Mouse (Mus musculus): ENCODE results near the gene Grin2b.
"Not testable (repeated sequence)": the region's sequence is repeated elsewhere in the genome, so short reads cannot be mapped to it uniquely, and the experiment has no call there.

Grin2b gene

DNA sequence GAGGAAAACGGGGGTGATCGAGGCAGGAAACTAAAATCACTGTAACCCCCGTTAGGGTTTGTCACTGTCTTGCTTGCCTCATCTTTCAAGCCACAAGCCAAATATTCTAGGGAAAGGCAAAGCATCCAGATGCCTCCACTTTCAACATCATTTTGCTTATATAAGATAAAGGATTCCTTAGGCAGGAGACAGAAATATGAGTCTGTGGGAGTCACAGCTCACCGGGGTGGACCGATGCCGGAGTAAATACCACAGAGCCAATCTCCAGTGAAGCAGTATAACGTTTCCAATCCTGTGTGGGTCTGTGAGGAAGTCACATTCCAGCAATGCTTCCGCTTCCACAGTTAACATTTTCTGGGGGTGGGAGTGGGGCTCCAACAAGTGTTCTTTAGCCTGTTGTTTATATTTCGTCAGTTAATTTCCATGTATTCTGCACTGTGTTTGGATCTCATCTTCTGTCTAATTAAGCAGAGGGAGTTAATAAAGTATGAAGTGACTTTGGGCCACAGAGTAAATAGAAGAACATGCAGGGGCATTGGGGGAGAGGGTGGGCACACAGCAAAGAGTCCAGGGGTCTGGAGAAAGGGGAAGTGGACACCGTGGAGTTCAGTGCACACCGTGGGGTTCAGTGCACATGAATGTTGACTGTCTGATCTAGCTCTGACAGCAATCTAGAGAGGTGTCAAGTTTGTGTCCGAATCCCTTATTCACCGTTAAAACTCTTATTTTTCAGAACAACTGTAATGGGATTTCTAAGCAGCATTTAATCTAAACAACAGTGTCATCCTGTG, 374.9 kb downstream of the Grin2b start:
- no peak for DNase-seq (ENCODE audit: low read depth)

DNA sequence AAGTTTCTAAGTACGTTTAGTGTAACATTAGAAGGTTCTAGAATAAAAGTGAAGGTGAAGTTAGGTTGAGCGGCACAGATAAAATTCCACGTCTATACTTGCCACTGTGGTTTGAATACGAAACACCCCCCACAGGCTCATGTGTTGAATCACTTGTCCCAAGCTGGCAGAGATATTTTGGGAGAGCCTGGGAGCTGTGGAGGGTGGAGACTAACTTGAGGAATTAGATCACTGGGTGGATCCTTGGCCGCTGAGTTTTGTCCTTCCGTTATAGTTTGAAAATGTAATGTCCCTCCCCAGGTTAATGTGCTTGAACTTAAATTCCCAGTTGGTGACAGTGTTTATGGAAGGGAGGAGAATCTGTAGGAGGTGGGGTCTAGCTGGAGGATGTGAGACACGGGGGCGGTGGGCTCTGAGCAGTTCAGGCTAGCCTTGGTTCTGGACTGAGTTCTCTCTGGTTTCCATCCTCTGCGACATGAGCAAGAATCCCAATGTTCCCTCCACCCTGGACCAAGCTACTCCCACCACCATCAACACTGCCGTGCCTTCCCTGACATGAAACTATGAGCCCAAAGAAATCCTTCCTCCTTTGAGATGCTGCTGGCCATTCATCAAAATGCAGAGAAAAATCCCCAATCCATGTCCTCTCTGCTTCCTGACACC, 375.8 kb downstream of the Grin2b start:
- no peak for DNase-seq (ENCODE audit: low read depth)

DNA sequence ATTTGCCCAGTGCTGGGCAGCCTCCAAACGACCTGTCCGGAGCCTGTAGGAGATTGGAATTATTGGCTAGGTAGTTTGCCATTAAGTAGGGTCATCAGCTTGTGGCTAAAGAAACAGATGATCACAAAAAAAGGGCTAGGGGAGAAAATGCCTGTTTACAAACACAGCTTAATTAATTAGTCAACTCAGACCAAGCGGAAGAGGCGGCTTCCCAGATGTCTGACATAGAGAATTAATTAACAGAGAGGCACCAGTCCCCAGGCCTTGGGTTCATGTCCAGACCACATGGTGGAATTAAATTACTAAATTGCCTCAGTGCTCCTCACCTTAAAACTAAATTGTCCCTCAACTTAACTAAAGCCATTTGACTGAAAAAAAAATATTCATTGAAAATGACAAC, 376.4 kb downstream of the Grin2b start:
- DNase-seq (ENCODE audit: low read depth), result no peak

GRCm38 (mm10) chr6:135791412-135791811, 381.9 kb downstream of the Grin2b start:
- DNase-seq (ENCODE audit: low read depth), result no peak

GRCm38 (mm10) chr6:135789603-135790170, 383.6 kb downstream of the Grin2b start:
- DNase-seq (ENCODE audit: low read depth), result no peak

DNA sequence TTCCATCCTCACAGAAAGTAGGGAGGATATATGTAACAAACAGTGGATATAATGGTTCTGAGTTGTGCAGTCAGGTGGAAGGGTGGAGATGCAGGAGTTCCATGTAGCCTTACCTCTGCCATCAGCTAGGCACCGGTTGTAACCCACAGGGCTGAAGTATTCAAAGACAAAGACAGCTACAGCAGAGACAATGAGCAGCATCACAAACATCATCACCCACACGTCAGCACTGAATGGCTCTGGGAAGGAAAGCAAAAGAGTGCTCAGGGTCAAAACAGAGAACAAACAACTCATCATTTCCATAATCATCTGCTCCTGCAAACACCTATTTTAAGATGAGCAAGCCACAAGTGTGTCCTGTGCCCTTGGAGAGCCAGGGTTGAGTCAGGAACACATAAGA, 398.6 kb downstream of the Grin2b start:
- no peak for DNase-seq (ENCODE audit: low read depth)

DNA sequence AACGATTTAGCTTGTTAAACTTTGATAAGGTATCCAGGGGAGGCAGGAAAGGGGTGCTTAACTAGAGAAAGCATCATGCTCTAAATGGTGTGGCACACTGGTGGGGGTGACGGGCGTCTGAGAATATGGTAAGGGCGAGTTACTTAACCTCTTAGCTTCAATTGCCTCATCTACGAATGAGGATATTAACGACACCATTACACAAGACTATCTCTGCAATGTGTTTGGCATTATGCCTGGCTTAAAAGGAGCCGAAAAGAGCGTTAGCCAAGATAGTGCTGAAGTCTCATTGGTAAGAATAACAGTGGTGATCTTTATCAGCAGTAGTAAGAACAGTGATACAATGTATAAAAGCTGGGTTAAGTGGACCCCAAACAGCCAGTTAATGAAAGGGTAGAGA, 405.7 kb downstream of the Grin2b start:
- no peak for DNase-seq (ENCODE audit: low read depth)

GRCm38 (mm10) chr6:135758735-135759134, 414.6 kb downstream of the Grin2b start:
- no peak for DNase-seq (ENCODE audit: low read depth)

- DNase-seq (ENCODE audit: low read depth), result no peak
These were observed 417.2 kb downstream of the Grin2b start for GRCm38 (mm10) chr6:135756075-135756474.

DNA sequence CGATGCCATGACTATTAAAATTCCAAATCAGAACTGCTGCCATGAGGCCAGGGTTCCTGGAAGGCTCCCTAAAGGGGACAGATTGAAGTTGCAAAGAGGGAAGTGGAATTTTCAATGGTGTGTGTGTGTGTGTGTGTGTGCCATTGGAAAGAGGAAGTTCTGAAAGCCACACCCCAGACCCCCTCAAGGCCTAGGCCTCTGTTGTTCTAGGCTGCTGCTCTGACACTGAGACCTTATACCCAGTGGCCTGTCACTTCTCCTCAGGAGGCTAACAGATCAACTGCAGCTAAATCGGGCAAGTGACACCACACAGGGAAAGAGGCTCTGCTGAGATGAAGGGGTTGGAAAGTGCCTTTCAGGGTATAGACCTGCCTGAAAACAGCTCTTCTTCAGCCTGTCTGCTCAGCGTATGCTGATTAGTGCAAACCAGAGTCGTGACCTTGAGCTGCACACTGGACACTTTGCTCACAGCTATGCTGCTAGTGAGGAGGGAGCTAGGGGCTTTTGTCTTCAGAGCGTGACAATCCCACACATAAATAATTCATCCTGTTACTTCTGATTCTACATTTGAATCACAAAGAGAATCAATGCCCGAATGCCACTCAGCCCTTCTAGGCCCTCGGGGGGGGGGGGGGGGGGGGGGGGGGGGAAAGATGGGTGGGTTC, 424.8 kb downstream of the Grin2b start:
- DNase-seq (ENCODE audit: low read depth), result no peak

DNA sequence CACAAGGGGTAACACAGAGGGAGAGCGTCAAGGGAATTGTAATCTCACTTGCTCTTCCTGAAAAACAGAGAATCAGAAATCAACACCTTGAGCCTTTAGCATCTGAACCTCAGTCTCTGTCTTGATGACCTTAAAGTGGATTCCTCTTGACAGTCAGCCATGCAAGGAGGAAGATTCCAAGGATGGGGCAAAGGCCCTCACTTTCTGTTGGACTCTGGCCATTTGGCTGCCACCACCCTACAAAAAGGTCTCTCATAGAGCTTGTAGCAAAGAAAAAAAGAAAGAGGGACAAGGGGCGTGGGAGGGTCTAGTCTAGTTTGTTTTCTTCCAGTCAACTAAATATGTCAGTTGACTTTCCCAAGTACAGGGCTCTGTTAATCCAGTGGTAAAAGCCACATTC, 427.7 kb downstream of the Grin2b start:
- DNase-seq (ENCODE audit: low read depth), result no peak

GRCm38 (mm10) chr6:135734227-135734732, 439.0 kb downstream of the Grin2b start:
- no peak for DNase-seq (ENCODE audit: low read depth)

DNA sequence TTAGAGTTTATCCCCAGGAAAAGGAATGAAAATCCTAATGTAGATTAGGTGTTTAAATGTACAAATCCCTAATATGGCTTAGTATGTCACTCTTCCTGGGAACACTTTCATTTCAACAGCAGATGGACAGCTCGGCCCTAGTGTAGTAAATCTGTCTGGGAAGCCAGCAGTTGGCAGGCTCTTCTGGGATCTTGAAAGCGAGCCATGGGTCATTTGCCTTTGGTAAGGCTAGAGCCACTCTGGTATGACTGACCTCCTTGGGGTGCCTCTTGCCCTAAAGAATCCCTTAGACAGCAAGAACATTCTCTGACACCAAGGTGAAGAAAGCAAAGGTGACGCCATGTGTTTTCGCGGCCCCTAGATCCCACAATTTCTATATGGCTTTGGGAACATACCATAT, 446.2 kb downstream of the Grin2b start:
- no peak for DNase-seq (ENCODE audit: low read depth)

GRCm38 (mm10) chr6:135721706-135722105, 451.6 kb downstream of the Grin2b start:
- DNase-seq (ENCODE audit: low read depth), result no peak

- no peak for DNase-seq (ENCODE audit: low read depth)
These were observed 458.4 kb downstream of the Grin2b start for GRCm38 (mm10) chr6:135714906-135715305.

GRCm38 (mm10) chr6:135714236-135714635, 459.1 kb downstream of the Grin2b start:
- no peak for DNase-seq (ENCODE audit: low read depth)

DNA sequence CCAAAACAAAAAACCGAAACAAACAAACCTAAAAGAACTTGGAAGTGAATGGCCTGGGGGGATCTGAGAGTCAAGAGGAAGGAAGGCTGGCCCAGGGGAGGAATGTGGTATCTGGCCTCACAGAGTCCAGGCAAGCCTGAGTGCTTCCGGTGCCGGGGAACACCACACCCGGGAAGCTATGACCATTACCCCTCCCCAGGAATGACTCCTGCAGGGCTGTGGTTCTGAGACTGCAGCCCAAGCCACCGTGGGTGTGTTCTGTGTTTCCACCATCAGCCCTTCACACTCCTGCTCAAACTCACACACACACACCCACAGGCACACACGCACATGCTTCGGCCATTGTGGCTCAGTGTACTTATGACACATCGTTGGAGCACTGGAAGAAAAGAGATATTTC, 459.6 kb downstream of the Grin2b start:
- no peak for DNase-seq (ENCODE audit: low read depth)

DNA sequence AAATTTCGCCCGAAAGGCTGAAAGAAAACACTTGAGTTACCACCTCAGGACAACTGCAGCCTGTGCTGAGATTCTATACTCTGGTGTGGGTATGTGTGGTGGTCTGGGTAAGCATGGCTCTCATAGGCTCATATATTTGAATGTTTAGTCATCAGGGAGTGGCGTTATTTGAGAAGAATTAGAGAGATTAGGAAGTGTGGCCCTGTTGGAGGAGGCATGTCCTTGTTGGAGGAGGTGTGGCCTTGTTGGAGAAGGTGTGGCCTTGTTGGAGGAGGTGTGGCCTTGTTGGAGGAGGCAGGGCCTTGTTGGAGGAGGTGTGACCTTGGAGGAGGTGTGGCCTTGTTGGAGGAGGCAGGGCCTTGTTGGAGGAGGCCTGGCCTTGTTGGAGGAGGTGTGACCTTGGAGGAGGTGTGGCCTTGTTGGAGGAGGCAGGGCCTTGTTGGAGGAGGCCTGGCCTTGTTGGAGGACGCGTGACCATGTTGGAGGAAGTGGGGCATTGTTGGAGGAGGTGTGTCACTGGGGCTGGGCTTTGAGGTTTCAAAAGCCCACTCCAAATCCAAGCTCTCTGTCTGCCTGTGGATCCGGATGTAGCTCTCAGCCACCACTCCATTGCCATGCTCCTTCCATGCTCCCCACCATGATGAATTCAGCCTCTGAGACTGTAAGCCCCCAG, 466.3 kb downstream of the Grin2b start:
- not testable (repeated sequence) for DNase-seq (ENCODE audit: low read depth)

DNA sequence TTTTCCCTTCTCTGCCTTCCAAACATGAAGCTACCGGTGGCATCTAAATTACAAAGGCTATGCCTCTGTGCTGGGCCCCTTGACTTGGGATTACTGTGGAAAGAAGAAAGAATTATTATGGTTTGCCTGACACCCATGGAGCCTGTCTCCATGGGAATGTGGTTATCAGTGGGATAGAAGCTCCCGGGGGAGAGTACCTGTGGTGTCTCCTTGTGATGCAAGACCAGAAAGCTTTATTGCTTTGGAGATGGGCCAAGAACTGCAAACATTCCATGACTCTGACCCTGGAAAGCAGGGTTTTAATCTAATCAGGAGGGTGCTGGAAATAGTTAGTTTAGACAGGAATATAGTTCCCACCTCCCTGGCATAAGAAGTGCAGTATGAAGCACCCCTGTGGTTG, 469.7 kb downstream of the Grin2b start:
- DNase-seq (ENCODE audit: low read depth), result no peak

GRCm38 (mm10) chr6:135701361-135701760, 471.9 kb downstream of the Grin2b start:
- DNase-seq (ENCODE audit: low read depth), result no peak

GRCm38 (mm10) chr6:135700717-135701345, 472.5 kb downstream of the Grin2b start:
- DNase-seq (ENCODE audit: low read depth), result no peak

DNA sequence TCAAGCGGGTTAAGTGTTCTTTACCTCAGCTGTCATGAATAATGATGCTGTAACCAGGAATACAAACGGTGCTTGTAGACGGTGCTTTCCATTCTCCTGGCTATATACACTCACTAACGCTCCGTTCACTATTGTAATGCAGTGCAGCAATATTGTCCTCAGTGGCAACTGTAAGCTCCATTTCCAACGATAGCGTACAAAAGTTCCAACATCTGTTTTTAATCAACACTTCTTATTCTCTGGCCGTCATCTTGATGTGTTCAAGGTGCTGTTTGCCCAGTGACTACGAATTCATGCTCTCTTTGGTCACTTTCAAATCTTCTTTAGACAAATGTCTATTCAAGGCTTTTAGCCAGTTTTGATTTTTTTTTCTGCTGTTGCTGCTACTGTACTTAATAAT, 480.8 kb downstream of the Grin2b start:
- DNase-seq (ENCODE audit: low read depth), result no peak

All from fibroblast of lung, adult 2 months (primary cell).